Mouse (Mus musculus) adrenal gland, adult (tissue): ENCODE measurements around the gene Smad5.

ENCODE experiments used
- DNase-seq, 2 experiments: peaks; one replicate each; pipeline ENCODE4 v3.0.0; 2022 to 2023; ENCODE audit warnings: low spot score in 1 of 2; ENCODE audit not compliant: inconsistent age in 2 of 2

The Smad5 gene

DNA sequence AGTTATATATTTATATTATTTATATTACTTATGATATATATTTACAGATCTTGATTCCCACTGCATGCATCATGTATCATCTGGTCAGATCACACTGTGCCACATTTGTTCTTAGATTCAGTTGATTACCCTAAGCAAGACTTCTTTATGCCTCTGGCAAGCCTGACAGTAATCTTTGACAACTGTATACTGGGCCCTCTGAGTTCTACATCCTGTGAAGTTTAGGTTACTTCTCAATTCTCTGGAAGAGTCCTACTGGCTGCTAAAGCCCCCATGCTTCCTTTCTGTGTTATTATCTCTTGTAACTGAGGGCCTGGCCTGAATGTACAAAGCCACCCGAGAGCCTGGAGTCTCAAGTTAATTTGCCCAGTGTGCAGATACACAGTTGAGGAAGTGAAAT lies 1.8 kb upstream of the Smad5 start:
- DNase-seq, result no peak

- peak in 1 of 2 experiments; percentile 57 for DNase-seq
These were observed 886 bp upstream of the Smad5 start for GRCm38 (mm10) chr13:56701924-56702323.

GRCm38 (mm10) chr13:56703222-56703870 lies 536 bp downstream of the Smad5 start:
- DNase-seq, result peak; percentile 84 to 93

- DNase-seq, result peak; percentile 36 to 80
These were observed 1.1 kb downstream of the Smad5 start for GRCm38 (mm10) chr13:56703871-56704321.

DNA sequence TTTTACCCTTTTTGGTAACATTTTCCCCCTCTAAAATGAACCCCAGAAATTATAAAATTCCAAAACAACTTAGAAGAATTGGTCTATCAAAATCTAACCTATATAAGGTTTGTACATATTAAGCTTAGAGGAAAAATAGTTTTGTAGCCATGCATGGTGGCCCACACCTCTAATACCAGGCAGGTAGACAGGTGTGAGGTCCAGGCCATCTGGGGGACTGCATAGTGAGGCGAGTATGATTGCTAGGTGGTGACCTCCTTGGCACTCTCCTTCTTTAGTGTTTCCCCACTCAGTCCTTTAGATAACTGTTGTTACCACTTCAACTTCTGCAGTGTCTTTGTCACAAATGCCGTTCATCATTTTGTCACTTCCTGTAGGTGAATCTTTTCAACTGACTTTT lies 1.8 kb downstream of the Smad5 start:
- DNase-seq, result no peak

GRCm38 (mm10) chr13:56707111-56707510 lies 4.3 kb downstream of the Smad5 start:
- DNase-seq, result no peak

- peak in 1 of 2 experiments; percentile 54 for DNase-seq
These were observed 4.8 kb downstream of the Smad5 start for GRCm38 (mm10) chr13:56707606-56708005.

- peak in 1 of 2 experiments; percentile 43 for DNase-seq
These were observed 7.8 kb downstream of the Smad5 start for GRCm38 (mm10) chr13:56710620-56711019.

DNA sequence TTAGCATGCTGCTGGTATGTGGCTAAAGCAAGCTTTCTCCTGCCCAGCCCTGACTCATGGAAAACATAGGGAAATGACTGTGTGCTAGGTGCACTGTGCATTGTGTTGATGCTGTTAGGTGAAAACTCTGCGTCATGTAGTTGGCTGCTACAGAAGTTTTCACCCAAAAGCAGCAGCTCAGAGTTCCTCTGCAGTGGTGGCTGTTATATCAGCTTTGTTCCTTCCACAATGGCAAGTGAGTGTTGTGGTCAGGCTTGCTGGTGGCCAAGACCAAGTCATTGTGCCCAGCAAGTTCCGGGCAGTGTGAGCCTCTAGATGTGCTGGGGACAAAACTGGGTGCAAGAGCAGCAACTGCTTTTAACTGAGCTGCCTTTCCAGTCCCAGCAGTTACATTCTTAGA lies 9.4 kb downstream of the Smad5 start:
- DNase-seq, result no peak

DNA sequence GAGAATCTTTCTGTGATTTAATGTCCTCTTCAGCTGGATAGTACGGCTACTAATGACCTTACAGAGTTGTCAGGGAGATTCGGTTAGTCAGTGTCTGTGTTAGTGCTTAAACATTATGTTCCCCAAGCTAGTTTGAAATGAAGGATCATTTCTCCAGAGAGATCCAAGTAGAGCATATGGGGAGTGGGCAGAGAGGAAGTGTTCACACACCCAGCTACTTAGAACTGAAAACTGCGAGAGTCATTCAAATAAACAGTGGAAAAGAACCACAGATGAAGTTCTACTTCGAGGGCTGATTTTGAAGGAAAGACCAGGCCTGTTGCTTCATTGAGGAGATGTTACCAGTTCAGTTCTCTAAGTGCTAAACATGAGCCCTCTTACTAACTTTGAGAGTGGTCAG lies 23.7 kb downstream of the Smad5 start:
- DNase-seq, result no peak

- no peak for DNase-seq
These were observed 26.2 kb downstream of the Smad5 start for GRCm38 (mm10) chr13:56729046-56729445.

DNA sequence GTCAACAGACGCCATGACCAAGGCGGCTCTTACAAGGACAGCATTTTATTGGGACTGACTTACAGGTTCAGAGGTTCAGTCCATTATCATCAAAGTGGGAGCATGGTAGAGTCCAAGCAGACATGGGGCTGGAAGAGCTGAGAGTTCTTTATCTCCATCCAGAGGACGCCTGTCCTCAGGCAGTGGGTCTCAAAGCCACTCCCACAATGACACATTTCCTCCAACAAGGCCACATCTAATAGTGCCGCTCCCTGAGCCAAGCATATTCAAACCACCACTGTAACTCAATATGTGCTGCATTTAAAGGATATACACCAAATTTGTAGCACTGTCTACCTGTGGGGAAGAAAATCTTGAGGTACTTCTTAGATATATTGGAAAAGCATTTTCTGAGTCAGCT lies 31.8 kb downstream of the Smad5 start:
- peak; percentile 40 to 78 for DNase-seq

GRCm38 (mm10) chr13:56735212-56735875 lies 32.5 kb downstream of the Smad5 start:
- peak; percentile 41 to 78 for DNase-seq

GRCm38 (mm10) chr13:56739556-56739955 lies 36.7 kb downstream of the Smad5 start:
- no peak for DNase-seq

- DNase-seq, result no peak
These were observed 37.7 kb downstream of the Smad5 start for GRCm38 (mm10) chr13:56740496-56740895.

- DNase-seq, result no peak
These were observed 38.9 kb downstream of the Smad5 start for GRCm38 (mm10) chr13:56741691-56742090.

DNA sequence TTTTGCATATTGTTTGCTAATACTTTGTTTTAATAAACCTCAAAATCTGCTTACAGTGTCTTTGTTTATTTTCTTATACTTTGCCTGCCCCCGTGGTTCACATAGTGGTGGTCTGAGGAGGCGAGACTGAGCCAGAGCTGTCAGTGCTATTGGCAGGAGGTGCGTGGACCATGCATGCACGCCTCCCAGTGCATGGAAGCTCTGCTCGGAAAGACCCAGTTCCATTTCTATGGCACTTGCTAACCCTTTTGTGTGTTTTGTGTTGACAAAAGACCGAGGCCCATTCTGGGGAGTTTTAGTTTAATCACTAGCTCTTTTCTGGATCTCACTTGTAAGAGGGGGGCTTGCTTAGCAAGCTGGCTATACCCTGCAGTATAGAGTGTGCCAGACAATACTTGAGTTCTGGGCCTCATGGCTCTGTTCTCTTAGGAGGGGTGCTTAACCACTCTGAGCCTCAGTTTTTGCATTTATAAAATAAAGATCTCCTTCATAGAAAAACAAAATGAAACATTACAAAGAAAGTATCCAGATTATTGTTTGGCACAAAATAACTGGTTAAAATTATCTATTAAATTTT lies 39.6 kb downstream of the Smad5 start:
- DNase-seq, result no peak

GRCm38 (mm10) chr13:56746739-56747532 lies 44.1 kb downstream of the Smad5 start:
- DNase-seq, result no peak

DNA sequence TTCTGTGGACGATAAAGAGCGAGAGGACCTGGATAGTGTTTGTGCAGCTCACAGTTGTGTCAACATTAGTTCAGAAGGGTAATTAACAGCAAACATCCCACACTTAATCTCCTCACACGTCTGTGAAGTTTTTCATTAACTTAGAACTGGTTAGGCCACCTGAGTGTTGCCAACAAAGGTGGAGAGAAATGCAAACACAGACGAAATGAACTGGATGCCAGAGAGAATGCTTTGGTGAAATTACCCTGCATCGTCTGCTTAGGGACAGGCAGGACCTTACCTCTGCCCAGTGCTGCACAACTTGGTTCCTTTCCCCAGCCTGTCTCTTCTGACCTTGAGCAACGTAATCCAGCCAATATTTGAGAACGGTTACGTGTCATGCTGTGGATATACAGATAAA lies 44.7 kb downstream of the Smad5 start:
- no peak for DNase-seq

DNA sequence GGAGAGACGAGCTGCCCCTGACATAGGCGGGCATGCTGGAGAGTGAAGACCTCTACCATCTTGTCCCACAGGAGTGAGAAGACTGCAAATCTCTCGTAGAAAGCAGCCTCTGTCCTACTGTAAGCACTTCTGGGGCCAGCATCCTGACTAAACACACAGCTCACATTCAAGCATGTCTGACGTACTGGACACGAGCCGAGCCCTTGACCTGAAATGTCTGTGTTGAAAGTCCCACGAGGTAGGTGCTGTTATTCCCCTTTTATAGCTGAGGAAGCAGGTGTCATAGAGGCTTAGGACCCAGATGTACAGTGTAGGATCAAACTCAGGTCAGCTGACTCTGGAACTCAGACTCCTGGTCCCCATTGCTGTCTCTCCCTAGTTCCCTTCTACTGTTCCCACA lies 46.6 kb downstream of the Smad5 start:
- no peak for DNase-seq

GRCm38 (mm10) chr13:56751774-56752173 lies 49.0 kb downstream of the Smad5 start:
- no peak for DNase-seq
